Mouse (Mus musculus): Measurements from ENCODE around the gene Dhcr7. TPM values are rescaled to one million over a fixed set of nuclear protein-coding genes. Genes with fewer than 3 reads are reported as not detected.

The Dhcr7 gene
- polyA plus RNA-seq (2014; fragmentation: Nextera tagmentation; extraction: Ambion mirVana) = 64.6 and 73.3 TPM in 2 replicates

DNA sequence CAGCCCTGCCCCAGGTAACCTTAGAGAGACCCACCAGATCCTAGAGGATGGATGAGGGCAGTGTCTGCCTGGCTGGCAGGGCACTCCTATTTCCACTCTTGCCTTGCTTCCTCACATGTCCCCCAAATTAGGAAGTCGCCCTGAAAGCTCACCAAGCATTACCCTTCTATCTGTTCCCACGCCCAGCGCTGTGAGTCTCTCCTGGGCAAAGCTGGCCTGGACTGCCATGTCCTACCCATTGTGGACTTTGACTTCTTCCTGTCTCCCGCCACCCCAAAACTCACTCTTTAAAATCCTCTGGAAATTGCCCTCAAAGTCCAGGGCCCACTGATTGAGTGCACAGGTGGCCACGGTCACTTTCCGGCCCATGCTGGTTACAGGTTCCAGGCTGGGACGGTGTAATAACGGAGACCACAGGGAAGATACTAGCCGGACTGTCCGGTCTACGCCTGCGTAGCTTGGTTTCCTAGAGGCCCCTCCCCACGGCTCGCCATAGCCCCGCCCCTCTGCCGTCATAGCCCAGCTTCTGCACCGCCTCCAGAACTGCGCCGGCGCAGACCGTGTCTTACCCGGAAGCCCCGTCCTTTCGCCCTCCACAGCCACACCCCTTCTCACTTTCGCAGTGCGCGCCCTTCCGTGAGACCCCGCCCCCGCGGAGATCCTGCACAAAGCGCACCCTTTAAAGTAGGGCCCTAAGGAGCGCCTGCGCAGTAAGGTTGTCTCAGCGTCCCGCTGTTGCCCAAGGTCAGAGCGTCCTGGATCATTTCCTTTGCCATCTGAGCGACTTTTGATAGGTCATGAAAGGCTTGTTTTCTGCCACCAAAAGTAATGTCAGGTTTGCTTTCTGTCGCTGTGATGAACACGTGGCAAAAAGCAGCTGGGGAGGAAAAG, at the start of gene Dhcr7, which contains the start of gene Nadsyn1:
TSS of gene Dhcr7 (plus strand) at position 771 of the 891 bp plus-strand sequence.
TSS of gene Nadsyn1 (minus strand) at position 475 of the 891 bp plus-strand sequence.
- under 1% methylated on average over 40 of the region's 40 CpGs for WGBS
- H3K4me3 ChIP-seq (replicated peaks; ENCODE audit: low read depth, low read length) = peak within 1 kb of the TSS; percentile 55

GRCm38 (mm10) chr7:143776137-143776536, 46.8 kb upstream of the Dhcr7 start:
- no peak overlapping the region for H3K4me2 ChIP-seq (ENCODE audit: low read length)
- H3K27ac ChIP-seq (replicated peaks; ENCODE audit: low read depth, low read length) = no peak overlapping the region
- no peak for DNase-seq
- no peaks in the 10 kb centered on the region for H3K27me3 ChIP-seq (ENCODE audit: control insufficient read depth, insufficient read depth, low read length)
- 0 out of 2 replicates have a peak, but pooled peaks cover 3% of the 10 kb centered on the region for H3K36me3 ChIP-seq (ENCODE audit: control insufficient read depth, insufficient read depth, low read length)
- WGBS = 35% methylated on average over 3 of the region's 3 CpGs
- no peaks in the 10 kb centered on the region for H3K4me1 ChIP-seq (ENCODE audit: control insufficient read depth, insufficient read depth, low read length)
- H3K4me3 ChIP-seq (replicated peaks; ENCODE audit: low read depth, low read length) = no peak overlapping the region
- H3K9ac ChIP-seq (replicated peaks; ENCODE audit: low read length) = no peak overlapping the region
- H3K9me3 ChIP-seq (ENCODE audit: control insufficient read depth, low read length) = no peaks in the 10 kb centered on the region
- ATAC-seq (ENCODE audit: low FRiP score, low TSS enrichment) = no peak

More for the DNA sequence above, at the start of gene Dhcr7, which contains the start of gene Nadsyn1:
- H3K27me3 ChIP-seq (ENCODE audit: control insufficient read depth, insufficient read depth, low read length) = no peaks in the 10 kb centered on the region
- H3K4me2 ChIP-seq (ENCODE audit: low read length) = peak within 1 kb of the TSS; percentile 63
- H3K9ac ChIP-seq (replicated peaks; ENCODE audit: low read length) = peak within 1 kb of the TSS; percentile 62
- DNase-seq (peak; percentile 99), ATAC-seq (ENCODE audit: low FRiP score, low TSS enrichment) (peak; percentile 99)
- H3K9me3 ChIP-seq (ENCODE audit: control insufficient read depth, low read length) = no peaks in the 10 kb centered on the region
- H3K36me3 ChIP-seq (ENCODE audit: control insufficient read depth, insufficient read depth, low read length) = 0 out of 2 replicates have a peak, but pooled peaks cover 7% of the 10 kb centered on the region
- peak within 1 kb of the TSS; percentile 71 for H3K27ac ChIP-seq (replicated peaks; ENCODE audit: low read depth, low read length)
- H3K4me1 ChIP-seq (ENCODE audit: control insufficient read depth, insufficient read depth, low read length) = peaks cover 12% of the 10 kb centered on the region

DNA sequence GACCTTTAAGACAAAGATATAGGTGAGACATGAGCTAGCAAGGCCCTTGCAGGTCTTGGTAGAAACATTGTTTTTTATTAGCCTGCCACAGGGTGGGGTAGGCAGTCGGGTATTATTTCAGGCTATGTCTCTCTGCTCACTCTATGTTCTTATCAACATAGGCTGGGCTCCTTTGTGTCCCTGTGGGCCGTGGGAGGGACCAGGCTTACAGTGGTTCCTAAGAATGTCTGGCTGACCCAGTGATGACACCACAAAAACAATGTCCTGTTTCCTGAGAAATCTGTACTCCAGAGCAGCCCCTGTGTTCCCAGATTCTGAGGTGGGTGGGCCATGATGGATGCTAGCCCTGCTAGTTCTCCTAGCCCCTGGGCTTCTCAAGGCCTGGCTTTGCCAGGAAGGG, 45.6 kb upstream of the Dhcr7 start:
- Histone ChIP-seq H3K27ac (replicated peaks; ENCODE audit: low read depth, low read length) (no peak overlapping the region), H3K27me3 (ENCODE audit: control insufficient read depth, insufficient read depth, low read length) (no peaks in the 10 kb centered on the region), H3K4me1 (ENCODE audit: control insufficient read depth, insufficient read depth, low read length) (no peaks in the 10 kb centered on the region), H3K4me3 (replicated peaks; ENCODE audit: low read depth, low read length) (no peak overlapping the region), H3K36me3 (ENCODE audit: control insufficient read depth, insufficient read depth, low read length) (0 out of 2 replicates have a peak, but pooled peaks cover 3% of the 10 kb centered on the region), H3K9me3 (ENCODE audit: control insufficient read depth, low read length) (no peaks in the 10 kb centered on the region), H3K9ac (replicated peaks; ENCODE audit: low read length) (no peak overlapping the region), H3K4me2 (ENCODE audit: low read length) (no peak overlapping the region)
- ATAC-seq (ENCODE audit: low FRiP score, low TSS enrichment) = no peak
- WGBS = 72% methylated on average over 2 of the region's 2 CpGs
- DNase-seq = no peak

DNA sequence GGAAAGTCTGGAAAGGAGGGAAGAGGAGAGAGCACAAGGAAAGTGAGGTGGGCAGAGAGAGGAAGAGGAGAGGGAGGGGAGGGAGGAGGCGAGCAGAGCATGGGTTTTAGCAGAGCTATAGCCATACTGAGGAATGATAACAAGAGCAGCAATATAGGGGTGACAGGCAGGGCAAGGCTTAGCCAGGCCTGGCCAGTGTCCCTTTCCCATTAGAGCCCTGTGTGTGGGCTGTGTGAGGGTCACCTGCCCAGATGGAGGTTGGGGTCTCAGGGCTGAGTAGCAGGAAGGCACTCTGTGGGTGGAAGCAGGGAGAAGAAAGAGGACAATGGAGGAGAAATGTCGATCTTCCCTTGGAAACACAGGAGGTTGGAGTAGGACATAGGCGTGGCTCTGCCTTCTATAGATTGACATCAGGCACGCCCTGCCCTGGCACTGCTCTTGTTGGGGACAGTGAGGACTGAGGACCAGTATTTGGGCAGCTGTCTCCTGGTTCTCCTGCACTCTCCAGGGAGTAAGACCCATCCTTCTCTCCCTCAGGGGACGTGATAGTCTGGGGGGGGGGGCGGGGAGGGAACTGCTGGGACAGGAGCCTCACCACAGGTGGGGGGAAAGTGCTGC, 39.5 kb upstream of the Dhcr7 start:
- peak overlapping the region; percentile 68 for H3K9ac ChIP-seq (replicated peaks; ENCODE audit: low read length)
- no peaks in the 10 kb centered on the region for H3K27me3 ChIP-seq (ENCODE audit: control insufficient read depth, insufficient read depth, low read length)
- DNase-seq (peak; percentile 8), ATAC-seq (ENCODE audit: low FRiP score, low TSS enrichment) (peak; percentile 64; the same call in 1 of the 2 replicates)
- 19% methylated on average over 5 of the region's 6 CpGs for WGBS
- H3K4me3 ChIP-seq (replicated peaks; ENCODE audit: low read depth, low read length) = peak overlapping the region; percentile 45
- H3K4me1 ChIP-seq (ENCODE audit: control insufficient read depth, insufficient read depth, low read length) = peaks cover 11% of the 10 kb centered on the region; the same call in 1 of the 2 replicates
- no peaks in the 10 kb centered on the region for H3K9me3 ChIP-seq (ENCODE audit: control insufficient read depth, low read length)
- peak overlapping the region; percentile 67 for H3K27ac ChIP-seq (replicated peaks; ENCODE audit: low read depth, low read length)
- 0 out of 2 replicates have a peak, but pooled peaks cover 3% of the 10 kb centered on the region for H3K36me3 ChIP-seq (ENCODE audit: control insufficient read depth, insufficient read depth, low read length)
- H3K4me2 ChIP-seq (ENCODE audit: low read length) = peak overlapping the region; percentile 68

DNA sequence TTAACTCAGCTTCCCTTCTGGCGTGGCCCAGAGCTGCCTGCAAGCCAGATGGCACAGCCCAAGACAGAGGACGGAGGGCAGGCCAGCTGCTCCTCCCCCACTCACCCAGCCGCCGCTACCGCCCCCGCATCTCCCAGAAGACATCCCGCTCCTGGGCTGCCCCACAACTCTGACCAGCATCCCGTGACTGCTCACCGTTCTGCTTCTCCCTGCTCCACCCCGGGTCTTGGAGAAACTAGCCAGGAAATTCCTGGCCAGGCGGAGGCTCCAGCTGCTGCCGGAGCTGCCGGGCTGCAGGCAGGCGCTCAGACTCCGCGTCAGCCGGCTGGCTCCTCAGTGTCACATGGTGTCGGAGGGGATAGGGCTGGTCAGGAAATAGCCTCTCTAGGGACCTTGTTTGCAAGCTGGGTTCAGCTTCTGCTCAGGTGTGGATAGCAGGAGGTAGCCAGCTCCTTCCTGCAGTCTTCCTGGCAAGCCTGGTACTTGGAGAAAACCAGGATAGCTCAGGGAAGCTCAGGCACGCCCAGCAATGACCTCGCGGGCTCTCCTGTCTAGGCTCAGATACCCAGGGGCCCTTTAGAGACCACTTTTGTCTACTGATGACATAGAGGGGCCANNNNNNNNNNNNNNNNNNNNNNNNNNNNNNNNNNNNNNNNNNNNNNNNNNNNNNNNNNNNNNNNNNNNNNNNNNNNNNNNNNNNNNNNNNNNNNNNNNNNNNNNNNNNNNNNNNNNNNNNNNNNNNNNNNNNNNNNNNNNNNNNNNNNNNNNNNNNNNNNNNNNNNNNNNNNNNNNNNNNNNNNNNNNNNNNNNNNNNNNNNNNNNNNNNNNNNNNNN, 38.7 kb upstream of the Dhcr7 start, which contains the start of gene Mrgpre:
TSS of gene Mrgpre (minus strand) at position 505 of the 834 bp plus-strand sequence.
- DNase-seq (peak; percentile 82), ATAC-seq (ENCODE audit: low FRiP score, low TSS enrichment) (peak; percentile 86)
- Histone ChIP-seq H3K27me3 (ENCODE audit: control insufficient read depth, insufficient read depth, low read length) (no peaks in the 10 kb centered on the region), H3K9me3 (ENCODE audit: control insufficient read depth, low read length) (no peaks in the 10 kb centered on the region), H3K36me3 (ENCODE audit: control insufficient read depth, insufficient read depth, low read length) (0 out of 2 replicates have a peak, but pooled peaks cover 3% of the 10 kb centered on the region), H3K9ac (replicated peaks; ENCODE audit: low read length) (peak within 1 kb of the TSS; percentile 68), H3K4me1 (ENCODE audit: control insufficient read depth, insufficient read depth, low read length) (peaks cover 11% of the 10 kb centered on the region; the same call in 1 of the 2 replicates), H3K4me3 (replicated peaks; ENCODE audit: low read depth, low read length) (peak within 1 kb of the TSS; percentile 45), H3K27ac (replicated peaks; ENCODE audit: low read depth, low read length) (peak within 1 kb of the TSS; percentile 67), H3K4me2 (ENCODE audit: low read length) (peak within 1 kb of the TSS; percentile 68)
- WGBS = 2% methylated on average over 21 of the region's 21 CpGs

DNA sequence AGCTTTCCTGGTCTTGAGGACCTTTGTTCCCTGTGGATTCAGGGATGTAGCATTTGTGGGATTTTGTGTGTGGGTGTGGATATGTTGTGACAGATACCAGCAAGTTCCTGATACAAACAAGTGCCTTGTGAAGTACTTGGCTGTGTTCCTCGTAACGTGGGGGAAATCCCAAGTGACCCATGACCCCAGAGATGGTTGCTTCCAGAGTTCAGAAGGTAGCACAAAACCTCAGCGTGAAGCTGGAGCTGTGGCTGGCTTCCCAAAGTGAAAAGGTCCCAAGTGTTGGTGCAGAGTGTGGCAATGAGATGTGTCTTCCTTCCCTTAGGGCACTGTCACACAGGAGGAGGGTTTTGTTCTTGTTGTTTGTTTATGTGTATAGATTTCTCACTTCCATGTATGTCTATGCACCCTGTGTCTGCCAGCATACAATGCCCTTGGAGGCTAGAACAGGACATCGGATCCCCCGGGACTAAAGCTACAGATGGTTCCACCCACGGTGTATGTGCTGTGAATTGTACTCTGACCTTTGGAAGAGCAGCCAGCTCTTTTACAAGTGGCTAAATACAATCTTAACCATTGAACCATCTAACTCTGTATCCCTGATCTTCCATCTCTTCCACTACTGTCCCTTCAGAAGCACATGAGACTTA, 30.5 kb upstream of the Dhcr7 start:
- no peaks in the 10 kb centered on the region for H3K4me1 ChIP-seq (ENCODE audit: control insufficient read depth, insufficient read depth, low read length)
- ATAC-seq (ENCODE audit: low FRiP score, low TSS enrichment) (no peak), DNase-seq (no peak)
- no peak overlapping the region for H3K4me3 ChIP-seq (replicated peaks; ENCODE audit: low read depth, low read length)
- peaks cover 25% of the 10 kb centered on the region for H3K36me3 ChIP-seq (ENCODE audit: control insufficient read depth, insufficient read depth, low read length)
- no peaks in the 10 kb centered on the region for H3K9me3 ChIP-seq (ENCODE audit: control insufficient read depth, low read length)
- H3K4me2 ChIP-seq (ENCODE audit: low read length) = no peak overlapping the region
- H3K9ac ChIP-seq (replicated peaks; ENCODE audit: low read length) = no peak overlapping the region
- WGBS = 83% methylated on average over 6 of the region's 6 CpGs
- H3K27me3 ChIP-seq (ENCODE audit: control insufficient read depth, insufficient read depth, low read length) = no peaks in the 10 kb centered on the region
- no peak overlapping the region for H3K27ac ChIP-seq (replicated peaks; ENCODE audit: low read depth, low read length)

DNA sequence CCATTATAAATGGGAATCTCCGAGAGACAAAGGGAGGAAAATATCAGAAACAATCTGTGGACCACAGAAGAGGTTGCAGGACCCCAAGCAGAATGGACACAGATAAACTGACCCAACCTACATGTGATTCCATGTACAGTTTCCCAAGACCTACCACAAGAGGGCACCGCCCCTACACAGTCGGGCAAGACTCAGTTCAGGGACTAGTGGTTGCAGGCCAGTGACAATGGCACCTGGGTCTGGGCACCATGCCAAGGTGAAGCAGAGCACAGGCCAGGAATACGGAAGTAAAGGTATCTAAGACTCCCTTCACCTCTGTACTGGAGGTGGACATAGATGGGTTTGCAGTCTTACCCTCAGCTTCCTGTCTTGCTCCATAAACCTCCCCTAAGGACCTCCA, 29.8 kb upstream of the Dhcr7 start:
- H3K4me2 ChIP-seq (ENCODE audit: low read length) = no peak overlapping the region
- no peaks in the 10 kb centered on the region for H3K4me1 ChIP-seq (ENCODE audit: control insufficient read depth, insufficient read depth, low read length)
- no peak overlapping the region for H3K9ac ChIP-seq (replicated peaks; ENCODE audit: low read length)
- H3K36me3 ChIP-seq (ENCODE audit: control insufficient read depth, insufficient read depth, low read length) = peaks cover 30% of the 10 kb centered on the region
- H3K9me3 ChIP-seq (ENCODE audit: control insufficient read depth, low read length) = no peaks in the 10 kb centered on the region
- ATAC-seq (ENCODE audit: low FRiP score, low TSS enrichment) (no peak), DNase-seq (peak; percentile 31)
- H3K27ac ChIP-seq (replicated peaks; ENCODE audit: low read depth, low read length) = no peak overlapping the region
- no peaks in the 10 kb centered on the region for H3K27me3 ChIP-seq (ENCODE audit: control insufficient read depth, insufficient read depth, low read length)
- 62% methylated on average over 4 of the region's 4 CpGs for WGBS
- H3K4me3 ChIP-seq (replicated peaks; ENCODE audit: low read depth, low read length) = no peak overlapping the region

All from midbrain, embryonic 14.5 days (tissue).